Mouse (Mus musculus) cerebellum, postnatal 14 days (tissue): ENCODE results near the gene Ebf3.

Experiments used
- DNase-seq, 2 experiments: peaks; one replicate each; pipeline ENCODE4 v3.0.0; 2021; ENCODE audit warnings: mixed read lengths in 2 of 2

The Ebf3 gene

GRCm38 (mm10) chr7:137197118-137198030, 116.9 kb downstream of the Ebf3 start:
- peak; percentile 53 to 59 for DNase-seq

- DNase-seq = no peak
Observed at GRCm38 (mm10) chr7:137196536-137196935, 117.7 kb downstream of the Ebf3 start.

- DNase-seq = no peak
Observed at GRCm38 (mm10) chr7:137192776-137193278, 121.4 kb downstream of the Ebf3 start.

- DNase-seq = no peak
Observed at GRCm38 (mm10) chr7:137191889-137192288, 122.4 kb downstream of the Ebf3 start.

- peak in 1 of 2 experiments; percentile 25 for DNase-seq
Observed at GRCm38 (mm10) chr7:137172278-137172677, 142.0 kb downstream of the Ebf3 start.

GRCm38 (mm10) chr7:137159086-137159485, 155.2 kb downstream of the Ebf3 start:
- no peak for DNase-seq

GRCm38 (mm10) chr7:137154623-137155022, 159.6 kb downstream of the Ebf3 start:
- DNase-seq = no peak

GRCm38 (mm10) chr7:137151854-137152253, 162.4 kb downstream of the Ebf3 start:
- no peak for DNase-seq

- DNase-seq = peak; percentile 64 to 71
Observed at GRCm38 (mm10) chr7:137147101-137147500, 167.1 kb downstream of the Ebf3 start.
